ENCODE assay signal across 22 mouse cellular contexts in genomic region chr1:105430712-105431111, GRCm38 (mm10).
"Had no signal": no experiment of that assay in that cellular context is flagged by ENCODE, and none has a peak within 500 bp of the region (broad histone marks: within the 10 kb centered on the region; RNA-seq: fewer than 3 reads in every experiment).

No protein-coding gene starts in this region.

- H3K4me1 ChIP-seq: heart, embryonic 10.5 days; hindbrain, embryonic 13.5 days; kidney, embryonic 15.5 days had no signal

- H3K4me3 ChIP-seq: heart, embryonic 10.5 days; heart, embryonic 12.5 days; hindbrain, embryonic 13.5 days; hindbrain, embryonic 15.5 days; kidney, embryonic 15.5 days; limb, embryonic 10.5 days; limb, embryonic 12.5 days had no signal

- H3K27ac ChIP-seq: heart, embryonic 10.5 days; hindbrain, embryonic 13.5 days; hindbrain, embryonic 15.5 days; hindbrain, postnatal 0 days; kidney, embryonic 15.5 days; kidney, postnatal 0 days; limb, embryonic 10.5 days; limb, embryonic 12.5 days; liver, embryonic 14.5 days had no signal

- DNase-seq: gastrocnemius, postnatal 14 days; gastrocnemius, postnatal 36 days; heart, adult 18-20 months; heart, postnatal 10 days; kidney, adult 11 months; kidney, adult 2 months; kidney, adult 9 months; kidney, postnatal 14 days; kidney, postnatal 36 days; layer of hippocampus, adult 9-11 months; layer of hippocampus, postnatal 36 days; liver had no signal
